Mouse (Mus musculus) embryonic fibroblast, embryonic 13.5 days (primary cell): ENCODE measurements around the gene Hectd2.

Experiments used
- CTCF ChIP-seq: IDR thresholded peaks from 2 replicates; pipeline ENCODE4 v1.5.1; 2011; ENCODE audit warnings: mild to moderate bottlenecking, control low read depth, low read length, moderate library complexity, borderline replicate concordance; ENCODE audit not compliant: insufficient read depth
- POLR2A ChIP-seq: IDR thresholded peaks from 2 replicates; pipeline ENCODE4 v1.6.1; 2011; ENCODE audit warnings: low read depth, mild to moderate bottlenecking, control low read depth, low read length, moderate library complexity

DNA sequence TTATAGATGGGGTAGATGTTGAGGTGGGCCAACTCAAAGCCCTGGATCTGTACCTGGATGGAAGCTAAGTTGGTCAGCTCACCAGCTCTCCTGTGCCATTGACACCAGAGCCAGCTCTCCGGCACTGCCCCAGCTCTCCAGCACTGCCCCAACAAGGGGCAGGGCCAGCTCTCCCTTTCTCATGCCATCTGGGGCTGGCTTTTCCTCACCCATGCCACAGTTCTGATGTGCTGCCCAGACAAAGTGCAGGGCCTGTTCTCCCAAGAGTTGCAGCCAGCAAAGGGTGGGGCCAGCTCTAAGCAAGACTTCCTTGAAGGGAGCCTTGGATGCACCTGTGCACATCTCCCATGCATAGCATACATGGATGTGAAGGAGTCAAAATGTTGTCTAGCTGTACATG, 71.5 kb downstream of the Hectd2 start:
- TF ChIP-seq POLR2A (no peak), CTCF (no peak)
